Mouse (Mus musculus): Measurements from ENCODE around the gene Alg14.

Alg14 gene

GRCm38 (mm10) chr3:121340321-121340761, 48.8 kb downstream of the Alg14 start:
- peak; percentile 25 to 31 for DNase-seq

- no peak for DNase-seq
Observed at GRCm38 (mm10) chr3:121343224-121343623, 51.7 kb downstream of the Alg14 start.

- no peak for DNase-seq
Observed at GRCm38 (mm10) chr3:121344056-121344945, 52.7 kb downstream of the Alg14 start.

GRCm38 (mm10) chr3:121344951-121345642, 53.5 kb downstream of the Alg14 start:
- no peak for DNase-seq

GRCm38 (mm10) chr3:121345643-121346000, 54.0 kb downstream of the Alg14 start:
- DNase-seq: peak; percentile 27 to 47

GRCm38 (mm10) chr3:121346507-121347267, 55.1 kb downstream of the Alg14 start:
- DNase-seq: peak in 1 of 2 experiments; percentile 27

- no peak for DNase-seq
Observed at GRCm38 (mm10) chr3:121348792-121349191, 57.2 kb downstream of the Alg14 start.

- DNase-seq: peak in 1 of 2 experiments; percentile 43
Observed at GRCm38 (mm10) chr3:121349334-121350169, 58.0 kb downstream of the Alg14 start.

GRCm38 (mm10) chr3:121351257-121351656, 59.7 kb downstream of the Alg14 start:
- DNase-seq: no peak

GRCm38 (mm10) chr3:121354281-121354680, 62.7 kb downstream of the Alg14 start:
- DNase-seq: no peak

- DNase-seq: no peak
Observed at GRCm38 (mm10) chr3:121354861-121355470, 63.4 kb downstream of the Alg14 start.

- DNase-seq: peak in 1 of 2 experiments; percentile 53
Observed at GRCm38 (mm10) chr3:121355569-121355968, 64.0 kb downstream of the Alg14 start.

- DNase-seq: no peak
Observed at GRCm38 (mm10) chr3:121356111-121356510, 64.5 kb downstream of the Alg14 start.

GRCm38 (mm10) chr3:121357030-121357429, 65.5 kb downstream of the Alg14 start:
- peak in 1 of 2 experiments; percentile 41 for DNase-seq

GRCm38 (mm10) chr3:121358285-121358684, 66.7 kb downstream of the Alg14 start:
- no peak for DNase-seq

GRCm38 (mm10) chr3:121358850-121359249, 67.3 kb downstream of the Alg14 start:
- DNase-seq: no peak

- peak; percentile 60 for DNase-seq
Observed at GRCm38 (mm10) chr3:121359272-121359671, 67.7 kb downstream of the Alg14 start.

- no peak for DNase-seq
Observed at GRCm38 (mm10) chr3:121362002-121362401, 70.4 kb downstream of the Alg14 start.

GRCm38 (mm10) chr3:121364388-121364787, 72.8 kb downstream of the Alg14 start:
- no peak for DNase-seq

- peak; percentile 53 to 73 for DNase-seq
Observed at GRCm38 (mm10) chr3:121365131-121365530, 73.6 kb downstream of the Alg14 start.

GRCm38 (mm10) chr3:121368616-121369015, 77.0 kb downstream of the Alg14 start:
- no peak for DNase-seq

GRCm38 (mm10) chr3:121369517-121369916, 77.9 kb downstream of the Alg14 start:
- peak; percentile 26 to 39 for DNase-seq
